Mouse (Mus musculus): ENCODE measurements around the gene Iqschfp.

Iqschfp gene

DNA sequence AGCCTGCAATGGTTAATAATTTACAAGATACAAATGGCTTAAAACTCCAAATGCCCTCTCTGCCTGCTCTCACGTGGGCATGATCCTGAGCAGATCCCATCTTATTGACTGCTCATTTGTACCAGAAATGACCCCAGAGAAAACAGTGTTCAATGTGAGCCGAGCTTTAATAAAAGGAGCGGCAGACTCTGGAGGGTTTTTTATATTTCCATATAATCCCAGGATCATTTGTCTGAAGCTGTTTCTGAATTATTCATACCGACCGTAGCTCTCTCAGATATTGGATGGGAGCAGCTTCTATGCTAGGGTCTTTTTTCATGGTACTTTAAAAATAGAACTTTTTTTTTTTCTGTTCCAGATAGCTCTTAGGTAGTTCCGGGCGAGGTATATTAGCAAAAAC, 67.6 kb downstream of the Iqschfp start:
- DNase-seq = no peak

DNA sequence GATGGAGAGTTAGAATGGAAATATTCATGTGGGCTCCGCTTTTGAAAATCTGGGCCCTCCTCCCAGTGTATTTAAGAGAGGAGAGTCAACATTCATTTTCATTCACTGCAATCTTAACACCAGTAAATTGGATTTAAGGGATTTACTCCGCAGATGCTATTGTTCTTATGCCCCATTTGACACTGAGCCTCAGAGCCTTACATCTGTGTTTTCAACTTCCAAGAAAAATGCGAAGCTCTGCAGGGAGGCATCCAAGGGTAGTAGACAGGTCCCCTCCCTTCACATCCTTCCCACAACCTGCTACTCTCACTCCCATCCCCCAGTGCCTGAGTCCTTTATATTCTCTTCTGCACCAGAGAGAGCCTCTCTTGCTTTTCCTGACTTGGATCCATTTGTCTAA, 68.1 kb downstream of the Iqschfp start:
- no peak for DNase-seq

DNA sequence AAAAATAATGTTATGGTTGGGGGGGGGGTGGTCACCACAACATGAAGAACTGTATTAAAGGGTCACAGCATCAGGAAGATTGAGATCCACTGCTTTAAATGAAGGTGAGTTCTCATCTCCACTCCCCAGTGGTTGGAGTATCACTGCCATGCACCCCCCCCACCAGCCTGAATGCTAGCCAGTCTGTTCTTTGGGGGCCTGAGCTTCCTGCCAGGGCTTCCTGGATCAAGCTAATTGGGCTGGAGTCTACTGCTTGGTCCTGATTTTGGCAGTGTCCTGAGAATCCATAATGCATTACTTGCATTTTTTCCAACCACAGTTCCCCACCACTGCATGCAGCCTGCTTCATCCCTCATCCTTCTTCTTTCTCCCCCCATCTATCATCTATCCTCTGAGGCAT, 68.7 kb downstream of the Iqschfp start:
- no peak for DNase-seq

DNA sequence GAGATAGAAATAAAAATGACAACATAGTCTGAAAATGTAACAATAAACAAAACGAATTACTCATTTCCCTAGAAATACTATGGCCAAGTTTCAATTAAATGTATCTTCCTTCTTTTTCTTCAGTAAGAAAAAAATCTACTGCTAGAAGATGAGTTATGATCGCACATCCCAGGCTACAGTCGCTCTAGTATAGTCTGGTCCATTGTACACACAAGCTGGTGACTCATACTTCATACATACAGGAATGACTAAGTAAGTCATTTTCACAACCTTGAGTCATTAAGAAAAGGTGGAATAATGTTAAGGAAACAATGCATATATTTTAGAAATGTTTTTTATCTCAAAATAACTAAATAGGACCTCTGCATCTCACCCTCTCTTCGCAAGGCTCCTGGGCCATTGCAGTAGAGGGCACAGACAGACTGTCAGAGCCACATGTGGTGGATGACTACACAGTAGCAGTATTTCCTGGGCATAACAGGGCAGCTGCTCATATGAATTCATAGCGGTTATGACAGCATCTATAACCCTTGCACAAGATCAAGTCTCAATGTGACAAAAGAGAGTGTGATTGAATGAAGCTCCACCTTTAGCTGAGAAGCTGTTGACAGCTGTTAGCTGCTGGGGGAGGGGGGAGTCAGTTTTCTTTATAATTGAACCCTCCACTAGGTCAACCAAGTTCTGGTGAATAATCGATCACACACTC, 70.1 kb downstream of the Iqschfp start:
- DNase-seq = no peak

DNA sequence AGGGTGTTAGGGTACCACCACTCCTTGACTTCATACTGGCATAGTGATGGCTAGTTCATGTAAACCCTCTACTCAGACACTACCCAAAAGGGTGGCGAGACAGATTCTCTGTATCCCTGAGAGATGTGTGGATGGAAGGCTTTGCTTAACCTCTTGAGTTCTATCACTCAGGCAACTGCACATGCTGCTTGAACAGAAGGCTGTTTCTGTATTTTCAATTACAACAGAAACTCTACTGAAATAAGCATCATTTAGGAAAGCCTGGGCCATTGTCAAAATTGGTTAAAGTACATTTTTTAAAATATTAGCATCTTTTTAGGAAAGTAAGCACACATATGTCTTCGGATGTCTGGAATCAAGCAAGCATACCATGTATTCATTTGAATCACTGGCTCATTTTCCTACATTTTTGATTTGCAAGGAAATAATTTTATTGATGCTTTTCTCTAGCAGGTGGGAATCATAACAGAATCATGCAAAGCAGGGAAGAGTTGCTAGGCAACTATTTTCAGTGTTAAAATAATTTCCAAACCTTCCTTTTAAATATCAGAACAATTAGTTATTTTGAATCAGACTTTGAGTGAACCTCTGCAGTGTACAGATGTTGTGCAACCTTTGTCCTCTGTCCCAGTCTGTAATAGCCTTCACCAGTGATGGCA, 82.4 kb downstream of the Iqschfp start:
- no peak for DNase-seq

DNA sequence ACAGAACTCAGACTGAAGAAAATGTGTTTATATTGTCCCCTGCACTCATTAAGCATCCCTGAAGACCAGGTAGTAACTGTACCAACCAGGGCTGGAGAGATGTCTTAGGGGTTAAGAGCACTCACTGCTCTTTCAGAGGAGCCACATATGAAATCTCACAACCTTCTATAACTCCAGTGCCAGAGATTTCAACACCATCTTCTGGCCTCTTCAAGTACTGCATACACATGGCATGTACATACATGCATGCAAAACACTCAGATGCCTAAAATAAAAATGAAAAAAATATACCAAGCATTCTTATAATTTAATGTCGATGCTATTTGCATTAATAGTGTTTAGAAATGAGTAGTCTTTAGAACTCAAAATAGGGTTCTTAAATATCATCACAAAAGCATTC, 88.0 kb downstream of the Iqschfp start:
- DNase-seq = no peak

DNA sequence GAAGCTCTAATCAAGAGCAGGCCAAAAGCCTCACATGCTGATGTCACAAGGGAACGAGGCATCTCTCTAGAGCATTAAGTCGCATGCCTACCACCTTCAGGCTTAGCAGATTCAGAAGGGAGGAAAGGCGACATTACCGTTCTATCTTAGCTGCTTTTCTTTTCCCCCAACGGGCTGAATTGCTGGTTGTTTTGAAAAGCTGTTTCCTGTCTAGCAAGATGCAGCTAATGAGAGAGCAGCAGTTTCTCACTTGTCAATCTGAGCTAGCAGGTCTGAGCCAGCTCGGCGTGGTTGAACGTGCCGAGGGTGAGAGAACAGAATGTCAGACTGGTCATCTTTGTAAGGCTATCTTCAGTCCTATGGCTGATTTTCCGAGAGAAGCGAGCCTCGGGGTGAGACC, 91.3 kb downstream of the Iqschfp start:
- DNase-seq = no peak

DNA sequence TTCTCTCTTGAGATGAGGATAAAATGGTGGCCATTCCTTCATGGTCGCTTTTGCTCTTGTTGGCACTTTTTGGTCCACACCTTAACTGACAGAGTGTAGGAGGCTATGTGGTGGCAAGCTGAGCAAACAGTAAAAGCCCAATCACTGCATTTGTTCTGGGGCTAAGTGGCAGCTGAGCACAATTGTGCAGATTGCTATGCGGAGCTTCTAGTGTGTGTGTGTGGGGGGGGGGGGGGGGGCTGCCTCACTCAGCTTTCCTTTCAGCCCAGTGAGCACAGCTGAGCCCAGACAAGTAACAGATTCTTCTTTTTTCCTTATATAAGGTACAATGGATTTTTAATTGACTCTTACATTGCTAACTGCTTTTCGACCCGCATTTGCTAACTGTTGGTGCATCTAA, 110.4 kb downstream of the Iqschfp start:
- no peak for DNase-seq

DNA sequence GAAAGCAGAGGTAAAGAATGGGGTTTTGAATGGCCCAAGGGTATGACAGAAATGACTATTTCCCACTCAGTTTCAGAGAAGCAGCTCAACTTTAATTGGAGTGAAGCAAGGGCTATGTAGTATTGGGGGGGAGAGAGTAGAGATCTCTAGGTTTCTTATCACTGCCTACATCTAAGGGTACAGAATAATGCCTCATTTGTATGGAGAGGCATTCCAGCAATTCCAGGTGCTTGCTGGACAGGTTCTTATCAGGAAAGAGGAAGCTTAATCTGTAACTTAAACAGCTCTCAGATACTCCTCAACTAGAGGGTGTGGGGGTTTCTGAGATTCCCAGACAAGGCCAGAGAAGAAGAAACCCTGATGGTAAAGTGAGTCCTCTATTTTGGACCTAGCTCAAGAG, 120.3 kb downstream of the Iqschfp start:
- DNase-seq = no peak

DNA sequence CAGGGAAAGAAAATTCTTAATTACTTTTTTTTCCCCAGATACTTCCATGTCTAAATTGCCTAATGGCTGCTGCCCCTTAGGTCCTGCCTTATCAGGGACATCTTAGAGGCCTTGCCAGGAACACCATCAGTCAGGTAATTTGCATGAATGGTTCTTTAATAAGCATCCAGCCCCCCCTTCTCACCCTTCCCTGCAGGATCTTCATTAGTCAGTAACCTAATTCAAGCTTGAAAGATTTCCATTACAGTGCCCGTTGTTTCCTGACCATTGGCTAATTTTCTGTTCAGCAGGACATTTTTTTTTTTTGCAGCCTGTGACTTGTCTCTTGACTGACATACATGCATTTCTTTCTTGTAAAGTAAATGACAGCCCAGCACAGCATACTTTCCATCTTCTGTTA, 123.8 kb downstream of the Iqschfp start:
- DNase-seq = no peak

DNA sequence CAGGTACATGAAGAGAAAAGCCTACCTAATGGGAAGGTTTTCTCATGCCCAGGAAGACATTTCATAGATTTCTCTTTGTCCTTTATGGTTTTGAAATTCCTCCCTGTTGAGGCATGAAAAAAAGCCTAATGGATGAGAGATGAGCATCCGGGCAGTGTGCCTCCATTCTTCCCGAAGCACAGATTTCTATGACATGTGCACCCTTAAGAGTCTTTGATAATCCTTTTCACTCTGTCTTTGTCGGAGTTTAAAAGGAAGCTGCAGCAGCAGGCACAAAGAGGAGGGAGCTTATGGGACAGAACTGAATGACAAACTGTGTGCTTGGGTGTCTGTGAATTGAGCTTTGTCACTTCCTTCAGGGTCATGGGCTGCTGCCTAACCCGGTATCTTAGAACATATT, 127.4 kb downstream of the Iqschfp start:
- no peak for DNase-seq

DNA sequence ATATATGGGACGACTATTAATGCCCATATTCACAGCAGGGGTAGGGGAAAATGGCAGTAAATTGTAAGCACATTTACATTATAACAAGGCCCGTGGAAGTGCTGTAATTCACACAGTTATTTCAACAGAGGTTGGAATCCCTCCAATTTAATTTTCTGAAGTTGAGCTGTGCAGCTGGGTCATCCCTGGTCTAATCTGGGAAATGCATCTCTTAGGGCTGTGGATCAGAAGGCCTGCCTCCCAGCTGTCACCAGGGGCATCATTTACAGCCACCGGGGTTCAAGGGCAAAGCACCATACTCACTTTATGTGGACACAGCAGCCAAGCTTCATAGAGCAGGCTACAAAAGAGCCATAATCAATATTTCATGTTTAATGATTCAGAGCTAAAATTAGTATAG, 144.1 kb downstream of the Iqschfp start:
- no peak for DNase-seq

DNA sequence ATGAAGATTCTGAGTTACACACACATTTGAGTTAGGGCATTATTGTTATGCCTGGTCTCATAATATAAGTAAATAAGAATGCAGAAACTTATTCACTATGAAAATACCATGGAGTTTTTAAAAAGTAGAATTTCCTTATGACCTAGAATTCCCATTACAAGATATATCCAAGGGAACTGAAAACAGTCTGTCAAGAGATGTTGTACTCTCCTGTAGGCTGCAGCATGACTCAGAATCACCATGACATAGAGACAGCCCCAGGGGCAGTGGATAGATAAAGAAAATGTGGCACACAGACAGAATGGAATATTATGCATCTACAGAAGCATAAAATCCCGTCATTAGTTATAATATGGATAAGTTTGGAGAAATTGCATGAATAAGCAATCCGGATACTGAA, 150.9 kb downstream of the Iqschfp start:
- DNase-seq = no peak

DNA sequence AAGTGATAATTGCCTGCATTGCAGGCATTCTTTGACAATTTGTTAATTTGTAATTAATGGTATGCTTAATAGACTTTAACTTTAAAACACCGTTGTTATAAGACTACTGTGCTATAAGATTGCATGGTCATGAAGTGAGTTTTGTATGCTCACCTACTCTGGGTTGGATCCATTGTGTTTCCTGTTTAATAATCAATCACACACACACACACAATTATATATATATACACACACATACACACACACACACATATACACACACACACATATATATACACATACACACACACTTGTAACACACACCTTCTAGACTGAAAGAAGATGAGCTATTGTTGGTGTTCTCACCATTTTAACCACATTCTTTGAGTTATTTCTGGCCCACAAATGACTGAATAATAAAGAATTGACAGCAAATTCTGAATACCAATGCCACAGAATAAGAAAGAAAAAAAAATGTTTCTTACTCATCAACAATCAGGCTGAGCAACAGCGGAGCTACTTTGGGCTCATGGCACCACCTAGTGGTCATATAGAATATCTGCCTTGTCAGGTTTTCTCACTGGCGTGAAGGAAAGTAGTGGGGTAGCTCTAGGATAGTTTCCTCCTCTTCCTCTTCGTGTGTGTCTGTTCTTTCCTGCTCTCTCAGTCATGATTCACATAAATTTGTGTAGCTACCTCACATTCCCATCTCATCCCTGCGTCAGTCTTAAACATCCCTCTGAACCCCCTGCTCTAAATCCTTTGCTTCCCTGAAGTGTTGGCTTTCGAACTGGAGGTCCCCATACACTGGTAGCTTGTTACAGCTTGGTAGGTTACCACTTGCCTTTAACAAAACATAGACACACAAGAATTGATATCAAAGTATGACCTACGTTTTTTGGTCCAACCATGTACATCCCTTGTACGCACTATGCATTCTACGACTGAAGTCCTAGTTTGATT, 153.7 kb downstream of the Iqschfp start:
- DNase-seq = peak; percentile 25 to 29

DNA sequence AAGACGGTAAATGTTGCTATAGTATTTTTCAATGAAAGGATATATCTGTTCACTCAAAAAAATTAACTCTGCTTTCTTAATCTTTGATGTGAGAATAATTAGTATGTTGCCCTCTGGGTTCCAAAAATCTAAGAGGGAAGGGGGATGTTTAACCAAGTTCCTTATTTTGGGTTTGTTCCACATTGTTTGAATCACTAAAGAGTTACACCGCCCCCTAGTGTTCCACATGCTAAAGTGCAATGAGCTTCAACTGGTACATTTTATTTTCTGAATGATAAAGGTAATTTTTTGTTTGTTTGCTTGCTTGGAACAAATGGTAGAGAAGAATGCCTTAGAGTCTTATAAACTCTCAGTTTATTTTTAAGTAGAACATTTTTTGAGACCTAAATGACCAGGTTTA, 161.5 kb downstream of the Iqschfp start:
- DNase-seq = no peak

DNA sequence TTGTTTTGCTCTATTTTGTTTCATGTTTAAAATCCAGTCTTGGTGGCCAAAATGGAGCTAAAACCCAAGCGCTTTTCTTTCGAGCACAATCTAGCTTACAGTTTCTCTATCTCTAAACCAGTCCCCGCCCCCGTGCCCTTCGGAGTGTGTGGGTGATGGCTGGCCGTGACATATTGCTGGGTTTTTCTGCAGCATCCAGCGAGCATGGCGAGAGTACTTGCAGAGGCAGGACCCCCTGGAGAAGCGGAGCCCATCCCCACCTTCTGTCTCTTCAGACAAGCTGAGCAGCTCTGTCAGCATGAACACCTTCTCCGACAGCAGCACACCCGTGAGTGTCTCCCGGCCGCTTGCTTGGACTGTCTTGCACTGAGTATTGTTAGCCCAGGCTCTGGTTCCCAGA, 163.0 kb downstream of the Iqschfp start:
- DNase-seq = no peak

DNA sequence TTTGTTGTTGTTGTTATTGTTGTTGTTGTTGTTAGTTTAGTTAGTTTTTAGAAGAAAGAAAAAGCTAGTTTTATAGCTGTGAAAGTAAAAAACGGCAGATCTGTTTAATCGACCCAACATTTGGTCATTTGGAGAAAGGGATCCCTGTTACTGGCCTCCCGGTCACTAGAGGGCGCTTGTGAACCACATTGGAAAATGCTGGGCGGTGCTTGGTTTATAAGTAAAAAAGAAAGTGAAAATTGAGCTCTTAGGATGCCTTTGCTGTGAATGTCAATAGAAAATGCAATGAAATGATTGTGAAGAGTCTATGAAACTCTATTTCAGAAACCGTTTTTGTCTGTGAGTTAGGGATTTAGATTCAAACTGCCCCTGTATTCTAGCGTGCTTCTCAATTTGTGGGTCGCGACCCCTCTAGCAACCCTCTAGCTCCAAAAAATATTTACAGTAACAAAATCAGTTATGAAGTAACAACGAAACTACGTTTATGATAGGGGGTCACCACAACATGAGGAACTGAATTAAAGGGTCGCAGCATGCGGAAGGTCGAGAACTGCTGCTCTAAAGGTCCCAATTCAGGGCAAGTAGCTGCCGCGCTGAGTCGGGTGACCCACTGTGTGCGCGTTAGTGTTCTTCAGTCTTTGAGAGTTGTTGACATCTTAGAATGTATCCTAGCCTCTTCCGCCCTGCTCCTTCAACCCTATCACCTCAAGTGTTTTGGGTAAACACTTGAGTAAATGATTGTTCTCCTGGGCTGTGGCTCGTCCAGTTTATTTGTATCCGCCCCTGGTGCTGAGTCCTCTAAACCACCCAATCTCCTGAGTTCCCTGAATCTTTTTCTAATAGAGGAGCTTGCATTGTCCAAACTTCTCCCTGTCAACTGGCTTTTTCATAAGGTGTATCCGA, 164.6 kb downstream of the Iqschfp start:
- DNase-seq = peak; percentile 60 to 74

DNA sequence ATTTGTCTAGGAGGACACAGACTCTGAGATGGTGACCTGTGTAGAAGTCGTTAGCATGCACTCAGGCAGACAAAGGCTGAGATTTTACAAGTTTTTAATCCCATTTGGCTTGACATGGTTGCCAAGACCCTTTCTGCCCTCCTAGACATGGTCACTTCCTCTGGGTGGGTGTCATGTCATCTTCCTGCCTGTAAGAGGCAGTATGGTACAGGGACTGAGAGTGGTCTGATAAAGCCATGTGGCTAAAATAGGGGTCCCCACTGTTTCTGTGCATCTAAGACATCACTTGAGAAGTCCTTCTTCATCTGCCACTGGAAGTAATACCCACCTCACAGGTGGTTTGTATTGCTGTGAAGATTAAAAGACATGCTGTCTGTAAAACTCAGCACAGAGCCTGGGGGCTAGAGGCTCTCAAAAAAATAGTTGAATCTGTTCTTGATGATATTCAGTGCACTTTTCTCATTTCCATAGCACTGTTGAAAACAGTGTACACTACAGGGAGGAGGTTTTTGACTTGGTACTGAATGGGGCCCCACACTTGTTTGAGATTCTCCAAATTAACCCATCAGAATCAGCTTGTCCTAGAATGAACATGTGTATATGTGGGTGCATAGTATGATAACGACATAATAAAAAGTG, 167.2 kb downstream of the Iqschfp start:
- peak in 1 of 2 experiments; percentile 22 for DNase-seq

DNA sequence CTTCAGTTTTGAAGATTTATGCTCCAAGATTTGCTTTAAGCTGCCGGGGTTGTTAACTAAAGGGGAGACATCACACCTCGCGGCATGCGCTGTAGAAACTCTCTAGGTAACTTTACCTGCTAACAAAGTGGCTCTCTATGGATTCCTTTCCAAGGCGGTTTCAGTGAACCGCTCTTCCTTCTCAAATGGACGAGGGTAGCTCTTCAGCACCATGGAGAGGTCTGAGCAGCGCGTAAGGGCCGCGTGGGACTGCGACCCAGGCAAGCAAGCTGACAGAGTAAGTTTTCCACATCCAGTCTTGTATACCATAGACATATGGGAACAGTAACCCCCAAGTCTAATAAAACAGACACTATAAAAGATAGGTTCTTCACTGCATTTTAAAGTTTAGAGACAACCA, 172.7 kb downstream of the Iqschfp start, which contains the start of gene Schip1:
Gene Schip1 (plus strand): TSS at position 72 of the 400 bp plus-strand sequence.
- DNase-seq = no peak

DNA sequence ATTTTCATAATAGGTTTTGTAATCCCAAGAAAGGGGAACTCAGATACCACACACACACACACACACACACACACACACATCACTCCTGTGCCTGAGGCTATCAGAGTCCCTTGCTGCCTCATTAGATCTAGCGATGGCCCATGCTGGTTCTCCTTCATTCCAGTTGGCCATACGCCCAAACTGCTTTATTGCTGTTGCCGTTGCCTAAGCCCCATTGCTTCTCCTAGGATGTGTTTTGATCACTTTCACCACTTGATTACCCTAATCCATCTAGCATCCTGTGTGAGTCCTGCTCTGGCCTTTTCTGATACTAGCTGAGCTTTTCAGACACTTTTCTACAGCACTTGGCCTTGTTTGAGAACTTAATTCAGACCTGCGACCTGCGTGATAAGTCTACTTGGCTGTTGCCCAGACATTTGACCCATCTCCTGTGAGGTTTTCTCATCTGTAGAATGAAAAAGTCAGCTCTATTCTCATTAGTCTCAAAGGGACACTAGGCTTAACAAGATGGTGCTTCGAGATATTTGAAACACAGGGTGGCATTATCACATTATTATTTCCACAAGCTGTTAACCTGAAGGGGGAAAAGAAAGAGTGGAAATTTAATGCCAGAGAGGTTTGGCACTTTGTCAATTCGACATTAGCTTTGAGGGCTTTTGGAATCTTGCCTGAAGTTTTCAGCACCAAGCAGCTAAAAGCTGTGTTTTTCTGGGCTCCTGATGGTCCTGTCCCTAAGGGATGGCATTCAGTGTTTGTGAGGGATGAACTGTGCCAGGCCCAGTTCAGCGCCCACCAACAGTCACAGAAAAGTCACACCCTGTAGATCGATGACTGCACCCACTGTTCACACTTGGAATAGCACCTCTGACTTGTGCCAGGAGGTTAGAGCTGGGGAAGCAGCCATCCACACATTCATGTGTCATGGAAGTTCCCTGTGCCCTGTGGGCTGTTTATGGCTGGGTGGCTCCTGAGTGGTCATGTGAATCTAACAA, 179.7 kb downstream of the Iqschfp start:
- no peak for DNase-seq

DNA sequence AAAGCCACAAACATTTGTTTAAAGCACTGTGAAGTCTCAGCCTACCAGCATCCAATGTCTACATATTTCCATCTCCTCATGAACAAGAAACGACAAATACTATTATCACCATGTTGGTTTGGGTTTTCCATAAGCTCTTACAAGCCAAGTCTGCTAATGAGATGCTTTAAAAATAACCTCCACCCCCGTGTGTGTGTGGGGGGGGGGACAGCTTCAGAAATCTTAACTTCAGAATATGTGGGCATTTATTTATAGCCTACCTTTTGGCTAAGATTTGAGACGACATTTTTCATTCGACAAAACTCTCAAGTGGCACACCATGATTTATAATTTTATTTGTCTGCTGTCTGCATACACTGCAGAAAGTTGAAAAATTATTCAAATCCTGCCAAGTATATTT, 185.4 kb downstream of the Iqschfp start:
- no peak for DNase-seq

Data from cerebellum, adult 18-20 months (tissue).